Mouse (Mus musculus): ENCODE data around the gene Thbs3. TPM values are rescaled to one million over a fixed set of nuclear protein-coding genes. Genes with fewer than 3 reads are reported as not detected.
A peak's percentile ranks its signal among the peaks of the same experiment; 100 is the strongest.

The Thbs3 gene
- polyA plus RNA-seq, 1 experiment from 2014 or later: 77.7 TPM

GRCm38 (mm10) chr3:89177242-89178106 is 37.5 kb upstream of the Thbs3 start, which contains the start of gene Scamp3:
Gene Scamp3 (plus strand): TSS chr3:89177473.
- under 1% methylated on average over 43 of the region's 43 CpGs for WGBS
- TF ChIP-seq CTCF (IDR thresholded peaks at IDR 0.05): no peak
- TF ChIP-seq EP300 (IDR thresholded peaks at IDR 0.05): no peak
- no peaks in the 10 kb centered on the region for H3K9me3 ChIP-seq (ENCODE audit: low read length)
- H3K36me3 ChIP-seq (ENCODE audit: insufficient read depth, low read length): peaks cover 40% of the 10 kb centered on the region
- H3K9ac ChIP-seq (replicated peaks; ENCODE audit: low read depth): peak within 1 kb of the TSS; percentile 57
- ATAC-seq (peak; percentile 98), DNase-seq (ENCODE audit: low spot score) (peak; percentile 98)
- peak within 1 kb of the TSS; percentile 63 for H3K27ac ChIP-seq (ENCODE audit: low read length)
- H3K27me3 ChIP-seq (replicated peaks; ENCODE audit: insufficient read depth, low read length): no peaks in the 10 kb centered on the region
- H3K4me2 ChIP-seq (replicated peaks; ENCODE audit: low read depth, low read length): peak within 1 kb of the TSS; percentile 79
- H3K4me1 ChIP-seq (ENCODE audit: insufficient read depth, low read depth, low read length): 0 out of 2 replicates have a peak, but pooled peaks cover 3% of the 10 kb centered on the region
- H3K4me3 ChIP-seq (ENCODE audit: low read depth, low read length): peak within 1 kb of the TSS; percentile 51

GRCm38 (mm10) chr3:89178107-89178385 is 36.9 kb upstream of the Thbs3 start:
- Histone ChIP-seq H3K27ac (ENCODE audit: low read length) (peak overlapping the region; percentile 63), H3K36me3 (ENCODE audit: insufficient read depth, low read length) (peaks cover 34% of the 10 kb centered on the region), H3K9ac (replicated peaks; ENCODE audit: low read depth) (peak overlapping the region; percentile 57), H3K9me3 (ENCODE audit: low read length) (no peaks in the 10 kb centered on the region), H3K27me3 (replicated peaks; ENCODE audit: insufficient read depth, low read length) (no peaks in the 10 kb centered on the region), H3K4me1 (ENCODE audit: insufficient read depth, low read depth, low read length) (0 out of 2 replicates have a peak, but pooled peaks cover 3% of the 10 kb centered on the region), H3K4me2 (replicated peaks; ENCODE audit: low read depth, low read length) (peak overlapping the region; percentile 79), H3K4me3 (ENCODE audit: low read depth, low read length) (peak overlapping the region; percentile 51)
- DNase-seq (ENCODE audit: low spot score) (no peak), ATAC-seq (no peak)
- WGBS: 3% methylated on average over 6 of the region's 6 CpGs
- no peak for TF ChIP-seq CTCF (IDR thresholded peaks at IDR 0.05)

GRCm38 (mm10) chr3:89179056-89179455 is 35.9 kb upstream of the Thbs3 start:
- H3K4me2 ChIP-seq (replicated peaks; ENCODE audit: low read depth, low read length): no peak overlapping the region
- H3K36me3 ChIP-seq (ENCODE audit: insufficient read depth, low read length): peaks cover 24% of the 10 kb centered on the region
- H3K4me1 ChIP-seq (ENCODE audit: insufficient read depth, low read depth, low read length): peaks cover 7% of the 10 kb centered on the region; the same call in 1 of the 2 replicates
- H3K27me3 ChIP-seq (replicated peaks; ENCODE audit: insufficient read depth, low read length): no peaks in the 10 kb centered on the region
- H3K27ac ChIP-seq (ENCODE audit: low read length): no peak overlapping the region
- DNase-seq (ENCODE audit: low spot score) (no peak), ATAC-seq (no peak)
- WGBS: 88% methylated on average over 11 of the region's 11 CpGs
- H3K9ac ChIP-seq (replicated peaks; ENCODE audit: low read depth): no peak overlapping the region
- no peak for TF ChIP-seq EP300 (IDR thresholded peaks at IDR 0.05)
- no peak for TF ChIP-seq CTCF (IDR thresholded peaks at IDR 0.05)
- H3K4me3 ChIP-seq (ENCODE audit: low read depth, low read length): no peak overlapping the region
- H3K9me3 ChIP-seq (ENCODE audit: low read length): no peaks in the 10 kb centered on the region

- DNase-seq (ENCODE audit: low spot score) (no peak), ATAC-seq (no peak)
- H3K27me3 ChIP-seq (replicated peaks; ENCODE audit: insufficient read depth, low read length): no peaks in the 10 kb centered on the region
- H3K4me1 ChIP-seq (ENCODE audit: insufficient read depth, low read depth, low read length): peaks cover 7% of the 10 kb centered on the region; the same call in 1 of the 2 replicates
- H3K4me3 ChIP-seq (ENCODE audit: low read depth, low read length): no peak overlapping the region
- H3K36me3 ChIP-seq (ENCODE audit: insufficient read depth, low read length): peaks cover 10% of the 10 kb centered on the region; the same call in 1 of the 2 replicates
- no peak overlapping the region for H3K4me2 ChIP-seq (replicated peaks; ENCODE audit: low read depth, low read length)
- no peaks in the 10 kb centered on the region for H3K9me3 ChIP-seq (ENCODE audit: low read length)
- TF ChIP-seq EP300 (IDR thresholded peaks at IDR 0.05): no peak
- H3K9ac ChIP-seq (replicated peaks; ENCODE audit: low read depth): no peak overlapping the region
- WGBS: 89% methylated on average over 27 of the region's 27 CpGs
- H3K27ac ChIP-seq (ENCODE audit: low read length): no peak overlapping the region
Observed at GRCm38 (mm10) chr3:89181749-89182500, 33.1 kb upstream of the Thbs3 start.

- Histone ChIP-seq H3K4me1 (ENCODE audit: insufficient read depth, low read depth, low read length) (peaks cover 7% of the 10 kb centered on the region; the same call in 1 of the 2 replicates), H3K36me3 (ENCODE audit: insufficient read depth, low read length) (peaks cover 10% of the 10 kb centered on the region; the same call in 1 of the 2 replicates), H3K27me3 (replicated peaks; ENCODE audit: insufficient read depth, low read length) (no peaks in the 10 kb centered on the region), H3K27ac (ENCODE audit: low read length) (no peak overlapping the region), H3K9ac (replicated peaks; ENCODE audit: low read depth) (no peak overlapping the region), H3K4me3 (ENCODE audit: low read depth, low read length) (peak overlapping the region; percentile 50), H3K9me3 (ENCODE audit: low read length) (no peaks in the 10 kb centered on the region), H3K4me2 (replicated peaks; ENCODE audit: low read depth, low read length) (peak overlapping the region; percentile 89)
- ATAC-seq (no peak), DNase-seq (ENCODE audit: low spot score) (no peak)
- WGBS: 33% methylated on average over 7 of the region's 7 CpGs
- no peak for TF ChIP-seq EP300 (IDR thresholded peaks at IDR 0.05)
- no peak for TF ChIP-seq CTCF (IDR thresholded peaks at IDR 0.05)
Observed at GRCm38 (mm10) chr3:89182531-89183057, 32.4 kb upstream of the Thbs3 start.
